Mouse (Mus musculus): ENCODE measurements around the gene Trappc10.

Trappc10 gene

DNA sequence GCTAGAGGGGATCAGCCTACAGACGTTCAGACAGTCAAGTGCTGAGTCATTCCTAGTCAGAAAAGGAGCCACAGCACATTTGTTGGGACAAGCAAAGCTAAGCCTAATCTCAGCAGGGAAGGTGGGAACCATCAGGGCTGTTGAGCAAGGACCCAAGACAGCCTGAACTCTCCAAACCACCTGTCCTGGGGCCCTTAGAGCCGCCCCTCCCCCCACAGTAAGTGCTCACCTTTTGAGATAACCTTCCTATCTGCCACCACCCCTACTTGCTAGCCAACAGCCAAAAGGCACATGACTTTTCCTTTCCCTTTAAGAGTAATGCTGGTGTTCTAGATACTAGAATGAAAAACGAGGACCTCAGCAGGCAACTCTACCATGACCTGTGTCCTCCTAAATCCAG, 60.9 kb downstream of the Trappc10 start:
- ChIA-PET POLR2A (interaction anchor here in 2 of 4 experiments (1.0 to 2.4 kb wide), 12 partner anchors 9 to 242 kb away, joined by 3 to 18 read pairs (median 4); partner anchors contain the start of genes D10Jhu81e (in 2 of the 2), Pfkl (in 2 of the 2) and Cstb (in 1 of the 2)), CTCF (interaction anchor here in 1 of 4 experiments (1.9 kb wide), 1 partner anchor 28 kb away, joined by 5 read pairs; no protein-coding TSS in a partner anchor)

DNA sequence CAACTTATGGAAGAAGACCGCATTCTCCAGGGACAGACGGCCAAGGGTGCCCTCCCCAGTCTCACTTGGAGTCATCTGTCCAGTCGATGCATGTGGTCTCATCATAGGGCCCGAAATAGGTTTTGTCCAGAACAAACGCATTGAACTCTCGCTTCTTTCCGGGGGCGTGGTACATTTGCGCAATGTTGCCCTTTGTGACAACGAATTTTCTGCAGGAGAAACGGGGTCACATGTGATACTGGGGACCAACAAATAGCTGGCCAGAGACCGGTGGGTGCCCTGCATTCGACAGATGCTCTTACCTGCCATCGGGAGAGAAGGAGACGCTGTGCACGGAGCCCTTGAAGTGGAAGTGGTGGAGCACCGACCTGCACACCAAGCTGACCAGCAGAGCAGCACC, 62.1 kb downstream of the Trappc10 start:
- ChIA-PET CTCF (interaction anchor here in 1 of 4 experiments (1.2 kb wide), 1 partner anchor 164 kb away, joined by 4 read pairs; no protein-coding TSS in a partner anchor), POLR2A (interaction anchor here in 2 of 4 experiments (0.6 to 2.8 kb wide), 7 partner anchors 8 to 173 kb away, joined by 3 to 9 read pairs (median 3); partner anchors contain the start of genes D10Jhu81e (in 2 of the 2) and Pfkl (in 1 of the 2))

GRCm38 (mm10) chr10:78174474-78174873, 70.0 kb downstream of the Trappc10 start:
- CTCF ChIA-PET, result interaction anchor here in 3 of 4 experiments (0.6 to 1.5 kb wide), 3 partner anchors 12 to 181 kb away, joined by 3 to 10 read pairs (median 3); no protein-coding TSS in a partner anchor

DNA sequence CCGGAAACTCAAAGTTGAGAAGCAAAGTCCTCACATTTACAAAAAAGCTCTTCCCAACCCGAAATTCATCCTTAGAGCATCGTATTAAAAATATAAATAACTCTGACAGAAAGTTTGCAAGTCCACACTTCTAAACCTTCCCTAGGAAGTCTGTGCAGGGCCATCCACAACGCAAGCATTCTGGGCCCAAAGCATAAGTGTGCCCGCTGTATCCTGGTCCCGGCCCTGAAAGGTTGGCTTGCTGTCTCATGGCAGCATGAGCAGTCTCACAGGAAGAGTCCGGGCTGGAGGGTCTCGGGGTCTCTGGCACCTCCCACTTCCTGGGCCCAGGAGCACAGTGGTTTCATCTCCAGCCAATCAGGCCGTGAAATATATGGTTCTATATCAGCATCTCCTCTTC, 72.9 kb downstream of the Trappc10 start:
- POLR2A ChIA-PET, result interaction anchor here in 2 of 4 experiments (0.5 to 3.5 kb wide), 8 partner anchors 10 to 261 kb away, joined by 3 to 26 read pairs (median 5); partner anchors contain the start of gene Pwp2 (in 2 of the 2)
- CTCF ChIA-PET, result no interaction called here

More at GRCm38 (mm10) chr10:78174474-78174873, 70.0 kb downstream of the Trappc10 start:
- POLR2A ChIA-PET, result interaction anchor here in 2 of 4 experiments (0.9 to 2.0 kb wide), 3 partner anchors 9 to 165 kb away, joined by 3 to 7 read pairs (median 3); partner anchors contain the start of genes Pfkl (in 1 of the 2) and Pwp2 (in 1 of the 2)

GRCm38 (mm10) chr10:78171057-78171456, 73.4 kb downstream of the Trappc10 start:
- ChIA-PET POLR2A (interaction anchor here in 3 of 4 experiments (0.5 to 3.5 kb wide), 12 partner anchors 8 to 261 kb away, joined by 3 to 26 read pairs (median 6); partner anchors contain the start of genes Pwp2 (in 3 of the 3), Icosl (in 1 of the 3) and Pfkl (in 1 of the 3)), CTCF (no interaction called here)

- CTCF ChIA-PET, result interaction anchor here in 3 of 4 experiments (0.5 to 1.7 kb wide), 13 partner anchors 10 to 268 kb away, joined by 3 to 10 read pairs (median 4); partner anchors contain the start of genes Pfkl (in 1 of the 3) and Pwp2 (in 1 of the 3)
- POLR2A ChIA-PET, result interaction anchor here in 3 of 4 experiments (0.7 to 3.5 kb wide), 26 partner anchors 8 to 260 kb away, joined by 3 to 26 read pairs (median 4); partner anchors contain the start of genes Pwp2 (in 3 of the 3), Pfkl (in 2 of the 3), Icosl (in 1 of the 3) and Trappc10 (in 1 of the 3)
Observed at GRCm38 (mm10) chr10:78170445-78170844, 74.0 kb downstream of the Trappc10 start.

- ChIA-PET POLR2A (interaction anchor here in 3 of 4 experiments (0.6 to 3.5 kb wide), 28 partner anchors 8 to 872 kb away, joined by 3 to 26 read pairs (median 4); partner anchors contain the start of genes Pwp2 (in 3 of the 3), Pfkl (in 2 of the 3), Icosl (in 1 of the 3) and Rrp1 (in 1 of the 3)), CTCF (interaction anchor here in 3 of 4 experiments (0.5 to 1.7 kb wide), 16 partner anchors 9 to 305 kb away, joined by 3 to 10 read pairs (median 4); partner anchors contain the start of genes Pfkl (in 1 of the 3) and Pwp2 (in 1 of the 3))
Observed at GRCm38 (mm10) chr10:78169281-78170042, 75.0 kb downstream of the Trappc10 start, which contains the start of gene D10Jhu81e. D10Jhu81e (minus strand) TSS chr10:78169782.

DNA sequence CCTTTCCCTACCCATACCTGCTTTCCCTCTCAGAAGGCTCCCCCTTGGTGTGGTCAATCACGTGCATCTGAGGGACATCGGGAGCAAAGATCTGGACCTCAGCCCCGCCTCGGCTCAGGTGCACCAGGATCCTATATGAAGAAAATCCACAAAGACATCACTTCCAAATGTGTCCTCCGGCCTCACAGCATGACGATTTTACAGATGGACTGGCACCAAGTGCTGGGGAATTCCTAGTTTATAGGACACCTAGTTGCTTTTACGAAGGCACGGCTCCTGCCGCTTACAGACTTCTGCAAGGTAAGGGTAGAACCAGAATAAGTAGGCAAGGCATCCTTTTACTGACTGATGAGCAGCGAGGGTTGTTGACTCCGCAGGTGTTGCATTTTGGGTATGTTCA, 75.6 kb downstream of the Trappc10 start:
- ChIA-PET CTCF (interaction anchor here in 1 of 4 experiments (1.2 to 1.6 kb wide), 4 partner anchors 184 to 258 kb away, joined by 4 to 6 read pairs (median 4); no protein-coding TSS in a partner anchor), POLR2A (interaction anchor here in 2 of 4 experiments (0.6 to 3.5 kb wide), 10 partner anchors 9 to 872 kb away, joined by 3 to 26 read pairs (median 6); partner anchors contain the start of genes Pfkl (in 2 of the 2), Pwp2 (in 2 of the 2) and Rrp1 (in 1 of the 2))

GRCm38 (mm10) chr10:78167775-78168174, 76.7 kb downstream of the Trappc10 start:
- CTCF ChIA-PET, result no interaction called here
- POLR2A ChIA-PET, result no interaction called here

GRCm38 (mm10) chr10:78167333-78167732, 77.1 kb downstream of the Trappc10 start:
- POLR2A ChIA-PET, result no interaction called here
- CTCF ChIA-PET, result interaction anchor here in 2 of 4 experiments (0.6 to 1.1 kb wide), 2 partner anchors 195 to 198 kb away, joined by 3 read pairs; no protein-coding TSS in a partner anchor

GRCm38 (mm10) chr10:78165256-78166005, 79.0 kb downstream of the Trappc10 start:
- POLR2A ChIA-PET, result interaction anchor here in 3 of 4 experiments (0.6 to 1.6 kb wide), 8 partner anchors 12 to 237 kb away, joined by 3 to 4 read pairs (median 4); partner anchors contain the start of genes Pfkl (in 1 of the 3) and Pwp2 (in 1 of the 3)
- CTCF ChIA-PET, result interaction anchor here in 3 of 4 experiments (0.6 to 1.6 kb wide), 5 partner anchors 31 to 187 kb away, joined by 3 to 5 read pairs (median 4); partner anchors contain the start of gene 1810043G02Rik (in 1 of the 3)

DNA sequence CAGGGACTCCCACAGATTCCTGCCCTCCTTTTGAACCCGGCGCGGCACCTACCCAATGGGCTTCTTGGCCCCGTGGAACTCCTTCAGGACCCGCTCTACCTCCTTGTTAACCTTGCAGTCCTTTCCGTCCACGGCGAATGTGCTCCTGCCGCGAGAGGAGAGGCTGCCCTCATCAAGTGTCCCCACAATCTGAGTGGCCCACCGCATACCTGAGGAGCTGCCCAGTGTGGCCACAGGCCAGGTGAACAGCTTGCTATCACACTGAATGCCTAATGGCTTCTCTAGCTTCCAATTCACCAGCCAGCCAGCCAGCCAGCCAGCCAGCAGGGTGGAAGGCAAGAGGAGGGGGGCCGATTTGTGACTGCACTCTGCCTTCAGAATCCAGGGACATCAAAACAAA, 79.7 kb downstream of the Trappc10 start:
- CTCF ChIA-PET, result interaction anchor here in 3 of 4 experiments (0.6 to 1.7 kb wide), 10 partner anchors 19 to 186 kb away, joined by 3 to 6 read pairs (median 4); partner anchors contain the start of gene 1810043G02Rik (in 1 of the 3)

GRCm38 (mm10) chr10:78163923-78164322, 80.5 kb downstream of the Trappc10 start:
- ChIA-PET CTCF (interaction anchor here in 3 of 4 experiments (0.5 to 1.7 kb wide), 11 partner anchors 18 to 179 kb away, joined by 3 to 9 read pairs (median 4); no protein-coding TSS in a partner anchor), POLR2A (interaction anchor here in 2 of 4 experiments (1.5 to 1.6 kb wide), 2 partner anchors 95 to 154 kb away, joined by 4 read pairs; partner anchors contain the start of genes Icosl (in 1 of the 2) and Pfkl (in 1 of the 2))

More for the DNA sequence above, 79.7 kb downstream of the Trappc10 start:
- POLR2A ChIA-PET, result interaction anchor here in 3 of 4 experiments (0.6 to 1.6 kb wide), 7 partner anchors 13 to 237 kb away, joined by 3 to 4 read pairs (median 4); partner anchors contain the start of genes Pfkl (in 1 of the 3) and Pwp2 (in 1 of the 3)

GRCm38 (mm10) chr10:78163241-78163640, 81.2 kb downstream of the Trappc10 start:
- ChIA-PET CTCF (interaction anchor here (0.5 to 4.0 kb wide), 21 partner anchors 8 to 250 kb away, joined by 3 to 36 read pairs (median 5); partner anchors contain the start of genes 1810043G02Rik (in 1 of the 4), Pfkl (in 1 of the 4), Pwp2 (in 1 of the 4) and Rrp1 (in 1 of the 4)), POLR2A (interaction anchor here in 3 of 4 experiments (0.8 to 4.4 kb wide), 12 partner anchors 10 to 179 kb away, joined by 3 to 15 read pairs (median 5); partner anchors contain the start of genes Pfkl (in 2 of the 3), Icosl (in 1 of the 3) and Pwp2 (in 1 of the 3))

GRCm38 (mm10) chr10:78162646-78163045, 81.8 kb downstream of the Trappc10 start:
- POLR2A ChIA-PET, result interaction anchor here (0.8 to 4.4 kb wide), 22 partner anchors 9 to 178 kb away, joined by 3 to 15 read pairs (median 4); partner anchors contain the start of genes Pfkl (in 3 of the 4), Pwp2 (in 2 of the 4) and Icosl (in 1 of the 4)

GRCm38 (mm10) chr10:78161096-78161495, 83.3 kb downstream of the Trappc10 start:
- CTCF ChIA-PET, result interaction anchor here in 3 of 4 experiments (0.6 to 4.0 kb wide), 14 partner anchors 9 to 176 kb away, joined by 3 to 36 read pairs (median 8); partner anchors contain the start of genes Pfkl (in 2 of the 3) and D10Jhu81e (in 1 of the 3)
- POLR2A ChIA-PET, result interaction anchor here (0.8 to 4.4 kb wide), 14 partner anchors 9 to 176 kb away, joined by 3 to 16 read pairs (median 6); partner anchors contain the start of genes Pfkl (in 2 of the 4), D10Jhu81e (in 1 of the 4) and Icosl (in 1 of the 4)

More at GRCm38 (mm10) chr10:78162646-78163045, 81.8 kb downstream of the Trappc10 start:
- CTCF ChIA-PET, result interaction anchor here (0.6 to 4.0 kb wide), 33 partner anchors 11 to 250 kb away, joined by 3 to 36 read pairs (median 4); partner anchors contain the start of genes 1810043G02Rik (in 1 of the 4), Aire (in 1 of the 4), Pfkl (in 1 of the 4) and Pwp2 (in 1 of the 4)

Data from embryonic stem cell, embryonic (primary cell).